Mouse (Mus musculus) hindbrain, embryonic 14.5 days (tissue): Measurements from ENCODE around the gene Necab3. TPM values are rescaled to one million over a fixed set of nuclear protein-coding genes. Genes with fewer than 3 reads are reported as not detected.

Experiments
- ATAC-seq: fragments of 200-750 bp; cut with Nextera tagmentation; 2 replicates; pipeline ENCODE4 v1.8.0; 2017; ENCODE audit warnings: moderate number of reproducible peaks, mild to moderate bottlenecking, moderate TSS enrichment, moderate library complexity; ENCODE audit not compliant: low FRiP score
- DNase-seq: peaks from one replicate; pipeline ENCODE4 v3.0.0-alpha.2; 2015; ENCODE audit warnings: low spot score
- H3K27ac ChIP-seq: fragments of 300-500 bp; sonication (generic); 2 replicates; pipeline ENCODE4 v1.5.1; 2014; ENCODE audit warnings: mild to moderate bottlenecking, moderate library complexity
- H3K27me3 ChIP-seq: fragments of 300-500 bp; sonication (generic); 2 replicates; pipeline ENCODE4 v1.6.1; 2014; ENCODE audit warnings: mild to moderate bottlenecking, low read length, mixed read lengths; ENCODE audit not compliant: control insufficient read depth, insufficient read depth
- H3K36me3 ChIP-seq: fragments of 300-500 bp; sonication (generic); replicated peaks from 2 replicates; pipeline ENCODE4 v1.6.1; 2014; ENCODE audit not compliant: control insufficient read depth, insufficient read depth
- H3K4me1 ChIP-seq: fragments of 300-500 bp; sonication (generic); replicated peaks from 2 replicates; pipeline ENCODE4 v1.6.1; 2014; ENCODE audit warnings: antibody characterized with exemption, low read length, mixed read lengths; ENCODE audit not compliant: control insufficient read depth, insufficient read depth
- H3K4me2 ChIP-seq: fragments of 300-500 bp; sonication (generic); replicated peaks from 2 replicates; pipeline ENCODE4 v1.6.1; 2014; ENCODE audit warnings: mild to moderate bottlenecking, moderate library complexity
- H3K4me3 ChIP-seq: fragments of 300-500 bp; sonication (generic); replicated peaks from 2 replicates; pipeline ENCODE4 v1.5.1; 2014; ENCODE audit warnings: mild to moderate bottlenecking, low read length
- H3K9ac ChIP-seq: fragments of 300-500 bp; sonication (generic); 2 replicates; pipeline ENCODE4 v1.6.1; 2014
- H3K9me3 ChIP-seq: fragments of 300-500 bp; sonication (generic); 2 replicates; pipeline ENCODE4 v1.6.1; 2016; ENCODE audit warnings: low read length; ENCODE audit not compliant: control insufficient read depth
- WGBS: fragments of 180-500 bp; shearing (Covaris S2); extraction: QIAGEN DNeasy Blood & Tissue Kit; methylation state at CpG from one replicate; pipeline ENCODE4 v1.1.7; 2014; 5-methylcytosine and 5-hydroxymethylcytosine counted together
- polyA plus RNA-seq: library from polyadenylated mRNA; unstranded; fragments of >200 nt; fragmentation: Nextera tagmentation; extraction: Ambion mirVana; gene quantifications from 2 replicates; pipeline ENCODE4 v1.2.1, GENCODE M21; 2014

Necab3 gene
- polyA plus RNA-seq, 1 experiment from 2014 or later: 15.2 TPM

- WGBS: 87% methylated on average over 4 of the region's 4 CpGs
- Histone ChIP-seq H3K9ac (0 out of 2 replicates have a peak within 1 kb of the TSS, but pooled peaks have one; percentile 10), H3K9me3 (no peaks in the 10 kb centered on the region), H3K4me3 (no peak within 1 kb of the TSS), H3K27ac (no peak within 1 kb of the TSS), H3K36me3 (no peaks in the 10 kb centered on the region), H3K27me3 (0 out of 2 replicates have a peak, but pooled peaks cover 9% of the 10 kb centered on the region), H3K4me2 (peak within 1 kb of the TSS; percentile 27), H3K4me1 (peaks cover 22% of the 10 kb centered on the region)
- ATAC-seq (no peak), DNase-seq (no peak)
Observed at GRCm38 (mm10) chr2:154551476-154551875, 7.2 kb downstream of the Necab3 start, which contains the start of gene Actl10. Gene Actl10, plus strand, starts transcription at chr2:154551776.

- H3K9me3 ChIP-seq: no peaks in the 10 kb centered on the region
- WGBS: 80% methylated on average over 2 of the region's 2 CpGs
- ATAC-seq: no peak
- H3K36me3 ChIP-seq: no peaks in the 10 kb centered on the region
- no peak for DNase-seq
- H3K9ac ChIP-seq: no peak overlapping the region
- 0 out of 2 replicates have a peak, but pooled peaks cover 9% of the 10 kb centered on the region for H3K27me3 ChIP-seq
- H3K27ac ChIP-seq: no peak overlapping the region
- H3K4me1 ChIP-seq: peaks cover 22% of the 10 kb centered on the region
- no peak overlapping the region for H3K4me3 ChIP-seq
- no peak overlapping the region for H3K4me2 ChIP-seq
Observed at GRCm38 (mm10) chr2:154550937-154551336, 7.8 kb downstream of the Necab3 start.

GRCm38 (mm10) chr2:154549886-154550189, 8.9 kb downstream of the Necab3 start:
- Histone ChIP-seq H3K4me1 (peaks cover 22% of the 10 kb centered on the region), H3K4me3 (peak overlapping the region; percentile 38), H3K9ac (peak overlapping the region; percentile 64), H3K27ac (no peak overlapping the region), H3K4me2 (peak overlapping the region; percentile 94), H3K36me3 (no peaks in the 10 kb centered on the region), H3K27me3 (0 out of 2 replicates have a peak, but pooled peaks cover 9% of the 10 kb centered on the region), H3K9me3 (no peaks in the 10 kb centered on the region)
- 15% methylated on average over 20 of the region's 20 CpGs for WGBS
- 0 out of 2 replicates have a peak, but pooled peaks have one; percentile 7 for ATAC-seq
- no peak for DNase-seq

DNA sequence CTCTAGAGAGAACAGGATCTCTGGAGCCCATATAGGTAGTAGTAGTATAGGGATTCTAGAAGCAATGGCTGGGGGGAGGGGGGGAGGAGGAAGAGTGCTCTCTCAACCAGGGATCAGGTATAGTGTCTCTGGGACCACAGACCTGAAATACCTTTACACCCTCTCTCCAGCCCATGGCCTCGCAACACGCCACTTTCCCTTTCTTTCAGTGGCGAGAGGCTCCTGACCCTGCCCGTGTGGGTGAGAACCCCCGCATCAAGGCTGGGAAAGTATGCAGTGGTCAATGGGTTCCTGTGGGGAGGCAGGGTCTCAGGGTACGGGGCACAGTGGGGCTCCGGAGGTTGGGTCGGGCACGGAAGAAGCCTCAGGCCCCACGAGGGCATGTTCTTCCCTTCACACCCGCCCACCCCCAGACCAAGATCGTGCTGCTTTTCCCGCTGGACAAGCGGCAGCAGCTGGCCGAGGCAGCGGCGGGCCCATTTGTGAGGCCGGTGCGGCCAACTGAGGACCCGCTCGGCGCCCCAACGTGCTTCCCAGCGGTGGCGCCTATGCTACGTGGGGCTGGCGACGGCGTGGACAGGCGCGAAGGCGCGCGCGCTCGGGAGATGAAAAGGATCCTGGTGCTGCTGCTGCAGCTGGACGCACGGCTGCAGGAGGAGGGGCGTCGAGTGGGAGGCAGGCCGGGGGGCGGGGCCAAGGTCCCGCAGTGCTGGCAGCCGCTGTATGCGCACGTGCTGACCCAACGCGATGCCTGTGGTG, 9.4 kb downstream of the Necab3 start:
- Histone ChIP-seq H3K4me2 (peak overlapping the region; percentile 94), H3K4me1 (peaks cover 22% of the 10 kb centered on the region), H3K9ac (peak overlapping the region; percentile 64), H3K27ac (no peak overlapping the region), H3K4me3 (peak overlapping the region; percentile 38), H3K27me3 (0 out of 2 replicates have a peak, but pooled peaks cover 9% of the 10 kb centered on the region), H3K36me3 (no peaks in the 10 kb centered on the region), H3K9me3 (no peaks in the 10 kb centered on the region)
- DNase-seq (peak; percentile 71), ATAC-seq (peak; percentile 70)
- 2% methylated on average over 48 of the region's 48 CpGs for WGBS

- 46% methylated on average over 3 of the region's 3 CpGs for WGBS
- no peak for DNase-seq
- no peak for ATAC-seq
- Histone ChIP-seq H3K9ac (no peak overlapping the region), H3K4me1 (peaks cover 22% of the 10 kb centered on the region), H3K4me2 (no peak overlapping the region), H3K27ac (no peak overlapping the region), H3K27me3 (0 out of 2 replicates have a peak, but pooled peaks cover 9% of the 10 kb centered on the region), H3K4me3 (no peak overlapping the region), H3K9me3 (no peaks in the 10 kb centered on the region), H3K36me3 (no peaks in the 10 kb centered on the region)
Observed at GRCm38 (mm10) chr2:154548688-154549087, 10.0 kb downstream of the Necab3 start.

DNA sequence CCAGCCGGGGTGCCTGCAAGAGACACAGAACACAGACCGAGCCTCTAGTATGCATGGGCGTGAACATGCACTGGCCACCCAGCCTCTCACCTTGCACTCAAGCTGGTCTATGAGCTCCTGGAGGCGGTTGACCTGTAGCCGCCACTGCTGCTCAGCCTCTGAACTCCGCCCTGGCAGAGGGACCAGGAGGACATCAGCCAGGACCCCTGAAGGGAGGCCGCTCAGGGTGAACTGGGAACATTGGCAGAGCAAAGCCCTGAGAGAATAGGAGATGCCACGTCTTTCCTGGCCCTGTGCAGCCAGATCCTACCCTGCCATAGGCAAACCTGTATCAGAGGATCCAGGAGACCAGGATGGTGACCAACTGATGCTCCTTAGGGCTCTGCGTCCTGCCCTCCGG, 12.0 kb downstream of the Necab3 start, which contains the start of gene 1700003F12Rik:
Gene 1700003F12Rik, plus strand, starts transcription at position 375 of the 400 bp plus-strand sequence.
- no peak within 1 kb of the TSS for H3K4me3 ChIP-seq
- WGBS: 94% methylated on average over 10 of the region's 10 CpGs
- DNase-seq (no peak), ATAC-seq (no peak)
- H3K27me3 ChIP-seq: 0 out of 2 replicates have a peak, but pooled peaks cover 9% of the 10 kb centered on the region
- H3K9me3 ChIP-seq: no peaks in the 10 kb centered on the region
- H3K9ac ChIP-seq: no peak within 1 kb of the TSS
- no peaks in the 10 kb centered on the region for H3K36me3 ChIP-seq
- H3K4me1 ChIP-seq: peaks cover 12% of the 10 kb centered on the region
- no peak within 1 kb of the TSS for H3K4me2 ChIP-seq
- no peak within 1 kb of the TSS for H3K27ac ChIP-seq

GRCm38 (mm10) chr2:154543567-154544347, 14.9 kb downstream of the Necab3 start:
- DNase-seq (peak; percentile 63), ATAC-seq (peak; percentile 73; the same call in 1 of the 2 replicates)
- H3K27ac ChIP-seq: peak overlapping the region; percentile 75
- WGBS: 85% methylated on average over 9 of the region's 9 CpGs
- H3K9ac ChIP-seq: no peak overlapping the region
- H3K36me3 ChIP-seq: no peaks in the 10 kb centered on the region
- no peaks in the 10 kb centered on the region for H3K27me3 ChIP-seq
- no peak overlapping the region for H3K4me3 ChIP-seq
- peaks cover 2% of the 10 kb centered on the region; the same call in 1 of the 2 replicates for H3K4me1 ChIP-seq
- H3K4me2 ChIP-seq: no peak overlapping the region
- no peaks in the 10 kb centered on the region for H3K9me3 ChIP-seq

DNA sequence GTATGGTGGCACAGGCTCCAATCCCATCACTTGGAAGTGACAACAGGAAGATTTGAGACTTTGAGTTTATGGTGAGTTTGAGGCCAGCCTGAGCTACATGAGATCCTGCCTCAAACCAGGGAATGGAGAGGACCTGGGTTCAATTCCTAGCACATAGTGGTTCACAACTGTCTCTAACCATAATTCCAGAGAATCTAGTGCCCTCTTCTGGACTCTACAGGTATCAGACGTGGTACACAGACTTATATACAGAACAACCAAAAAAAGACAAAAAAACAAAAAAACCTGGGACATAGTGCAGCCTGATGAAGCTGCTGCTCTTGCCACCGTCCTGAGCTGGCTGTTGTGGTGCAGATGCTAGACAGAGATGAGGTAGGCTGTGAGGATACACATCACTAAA, 17.1 kb downstream of the Necab3 start:
- 80% methylated on average over 2 of the region's 2 CpGs for WGBS

DNA sequence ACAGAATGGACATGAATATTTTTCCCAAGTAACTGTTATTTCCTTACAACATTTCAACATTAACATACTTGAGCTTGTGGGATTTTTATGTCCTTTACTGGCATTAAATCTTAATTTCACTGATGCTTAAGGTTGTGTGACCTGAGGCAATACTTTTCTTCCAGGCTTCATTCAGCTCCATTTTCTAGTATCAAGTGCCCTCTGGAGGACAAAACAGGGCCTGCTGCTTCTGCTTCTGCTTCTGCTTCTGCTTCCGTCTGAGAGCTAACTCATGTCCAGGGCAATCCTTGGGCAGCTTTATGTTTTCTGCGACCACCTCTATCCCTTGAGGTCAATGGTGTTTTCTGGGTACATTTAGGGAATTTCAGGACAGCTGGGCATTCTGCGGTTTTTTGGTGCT, 19.0 kb downstream of the Necab3 start:
- Histone ChIP-seq H3K4me2 (no peak overlapping the region), H3K36me3 (peaks cover 25% of the 10 kb centered on the region), H3K27ac (no peak overlapping the region), H3K4me3 (no peak overlapping the region), H3K9ac (no peak overlapping the region), H3K27me3 (no peaks in the 10 kb centered on the region), H3K9me3 (no peaks in the 10 kb centered on the region), H3K4me1 (peaks cover 12% of the 10 kb centered on the region)
- WGBS: 72% methylated on average over 3 of the region's 3 CpGs
- ATAC-seq: no peak
- DNase-seq: peak; percentile 66

More for the DNA sequence above, 17.1 kb downstream of the Necab3 start:
- DNase-seq: no peak
- Histone ChIP-seq H3K27ac (no peak overlapping the region), H3K9ac (no peak overlapping the region), H3K4me1 (peaks cover 12% of the 10 kb centered on the region), H3K36me3 (peaks cover 6% of the 10 kb centered on the region), H3K9me3 (no peaks in the 10 kb centered on the region), H3K27me3 (no peaks in the 10 kb centered on the region), H3K4me2 (no peak overlapping the region), H3K4me3 (no peak overlapping the region)
- no peak for ATAC-seq
